Mouse (Mus musculus) lung, adult 2 months (tissue): ENCODE data around the gene Dab2ip.

ENCODE experiments used
- CTCF ChIP-seq: fragments of 200-500 bp; IDR thresholded peaks from 2 replicates; pipeline ENCODE4 v1.5.1; 2011; ENCODE audit warnings: mild to moderate bottlenecking, low read length, control low read depth; ENCODE audit not compliant: insufficient read depth
- POLR2A ChIP-seq: fragments of 200-500 bp; IDR thresholded peaks from 2 replicates; pipeline ENCODE4 v1.6.1; 2011; ENCODE audit warnings: low read depth, mild to moderate bottlenecking, control low read depth, low read length, borderline replicate concordance; ENCODE audit errors: extremely low read depth

GRCm38 (mm10) chr2:35592725-35593392 lies 34.8 kb downstream of the Dab2ip start:
- TF ChIP-seq POLR2A (no peak), CTCF (no peak)
